In genomic region chr1:50897696-50898095, GRCm38 (mm10) we compare ENCODE assay signal across 18 mouse cellular contexts. TPM values are rescaled to one million over a fixed set of nuclear protein-coding genes. Genes with fewer than 3 reads are reported as not detected.
DNase-seq lines count a peak whose midpoint lies in the region; ATAC-seq and TF ChIP-seq lines count a peak whose summit lies in the region.
"Had no signal": no experiment of that assay in that cellular context is flagged by ENCODE, and none has a peak within 500 bp of the region (broad histone marks: within the 10 kb centered on the region; RNA-seq: fewer than 3 reads in every experiment).

No protein-coding gene starts in this region.

- no peak overlapping the region for H3K4me3 ChIP-seq in layer of hippocampus, adult 2 months
- no peak overlapping the region for H3K4me3 ChIP-seq in forebrain, postnatal 0 days (ENCODE audit: low read depth, low read length)
- H3K4me3 ChIP-seq: erythroblast, embryonic 14.5 days; heart, embryonic 10.5 days; liver, embryonic 13.5 days had no signal

- H3K4me2 ChIP-seq in forebrain, postnatal 0 days (ENCODE audit: low read depth), result no peak overlapping the region
- H3K4me2 ChIP-seq: liver, embryonic 13.5 days had no signal

- H3K4me1 ChIP-seq in forebrain, postnatal 0 days (ENCODE audit: insufficient read depth), result no peaks in the 10 kb centered on the region
- H3K4me1 ChIP-seq: heart, embryonic 10.5 days; liver, embryonic 13.5 days had no signal

- 22% methylated on average over 6 of the region's 6 CpGs for WGBS in forebrain, postnatal 0 days

- peak; percentile 45; the same call in 1 of the 2 replicates for ATAC-seq in forebrain, postnatal 0 days
- ATAC-seq: activated CD4-positive, CD25-positive, alpha-beta regulatory T cell, adult 4 months; intestine, postnatal 0 days had no signal

- peak overlapping the region; percentile 64 for H3K27ac ChIP-seq in layer of hippocampus, adult 2 months
- H3K27ac ChIP-seq in forebrain, postnatal 0 days (ENCODE audit: low read depth, low read length), result no peak overlapping the region
- H3K27ac ChIP-seq: heart, embryonic 10.5 days; liver, embryonic 13.5 days had no signal

- DNase-seq in layer of hippocampus, adult 2 months (ENCODE audit: low spot score in 2 of 2), result peak in 1 of 2 experiments; percentile 8
- DNase-seq in layer of hippocampus, postnatal 25 days (ENCODE audit: extremely low spot score in 1 of 2, low spot score in 1 of 2), result no peak
- peak; percentile 14 for DNase-seq in right cerebral cortex, adult 18-20 months
- no peak for DNase-seq in right cerebral cortex, postnatal 4 days
- peak; percentile 11 for DNase-seq in forebrain, postnatal 0 days
- no peak for DNase-seq in kidney, adult 8-10 months
- no peak for DNase-seq in cerebellum, adult 11 months
- DNase-seq: cerebellum, adult 11-12 months; heart, postnatal 36 days; kidney, postnatal 36 days; liver, embryonic 13.5 days; lung, postnatal 10 days; right cerebral cortex, postnatal 25 days; thymus, postnatal 14 days had no signal

- no peak for TF ChIP-seq CTCF in layer of hippocampus, adult 2 months (conservative IDR thresholded peaks at IDR 0.05)
- no peak for TF ChIP-seq CTCF in forebrain, postnatal 0 days (IDR thresholded peaks at IDR 0.05; ENCODE audit: low read depth)

- H3K36me3 ChIP-seq in forebrain, postnatal 0 days (ENCODE audit: insufficient read depth), result no peaks in the 10 kb centered on the region
- H3K36me3 ChIP-seq: heart, embryonic 10.5 days; liver, embryonic 13.5 days had no signal

- H3K9me3 ChIP-seq in forebrain, postnatal 0 days (ENCODE audit: low read length), result no peaks in the 10 kb centered on the region
- H3K9me3 ChIP-seq: heart, embryonic 10.5 days; liver, embryonic 13.5 days had no signal

- H3K27me3 ChIP-seq in forebrain, postnatal 0 days (ENCODE audit: insufficient read depth, low read length), result no peaks in the 10 kb centered on the region
- H3K27me3 ChIP-seq: liver, embryonic 13.5 days had no signal

- no peak overlapping the region for H3K9ac ChIP-seq in forebrain, postnatal 0 days
- H3K9ac ChIP-seq: liver, embryonic 13.5 days had no signal

RNA-seq across cellular contexts. Expression of gene Tmeff2, which starts 2.8 kb away (rescaled TPM):
- total RNA-seq in layer of hippocampus, adult 2 months (2021), result 10 to 100 TPM; 57.3 to 60.8 TPM
- 10 to 100 TPM; 60.2 to 64.4 TPM for total RNA-seq in layer of hippocampus, postnatal 25 days (2021)
- total RNA-seq in forebrain, postnatal 0 days (2014; rRNA removed), result 37.2 and 38.9 TPM in 2 replicates
- polyA plus RNA-seq in forebrain, postnatal 0 days (2015; fragmentation: Nextera tagmentation; extraction: Ambion mirVana), result 47.8 and 67.7 TPM in 2 replicates
- polyA plus RNA-seq: erythroblast, embryonic 14.5 days had no signal

Comparison
In these comparisons a context has a peak if more than half of its experiments do, and no peak if none do; other contexts are left out.
1. DNase-seq: peak in right cerebral cortex, adult 18-20 months (single experiment) and forebrain, postnatal 0 days (single experiment); none in layer of hippocampus, postnatal 25 days (0 of 2), right cerebral cortex, postnatal 4 days (single experiment), kidney, adult 8-10 months (0 of 2) and cerebellum, adult 11 months (single experiment).